Mouse (Mus musculus) CH12.LX (cell line): Measurements from ENCODE around the gene Grtp1. TPM values are rescaled to one million over a fixed set of nuclear protein-coding genes. Genes with fewer than 3 reads are reported as not detected.

ENCODE experiments used
- DNase-seq: peaks from one replicate; pipeline ENCODE4 v3.0.0-alpha.2; 2013; ENCODE audit errors: extremely low read depth
- H3K27ac ChIP-seq: 2 replicates; pipeline ENCODE4 v1.5.1; 2012; ENCODE audit warnings: low read depth, mild to moderate bottlenecking, control low read depth, moderate library complexity; ENCODE audit not compliant: insufficient read depth
- H3K27me3 ChIP-seq: replicated peaks from 2 replicates; pipeline ENCODE3; 2012; ENCODE audit warnings: inconsistent platforms
- H3K36me3 ChIP-seq, 2 experiments: replicated peaks in 1 of 2; 2 replicates each; pipeline versions ENCODE3 to v1.6.1; 2012; ENCODE audit warnings: inconsistent platforms in 1 of 2, low read length in 1 of 2, mild to moderate bottlenecking in 1 of 2, mixed read lengths in 1 of 2, moderate library complexity in 1 of 2; ENCODE audit not compliant: control insufficient read depth in 1 of 2, insufficient read depth in 1 of 2
- H3K4me1 ChIP-seq, 2 experiments: 2 replicates each; pipeline ENCODE4 v1.6.1; 2012; ENCODE audit warnings: inconsistent platforms in 1 of 2, moderate library complexity in 1 of 2; ENCODE audit not compliant: insufficient read depth in 2 of 2, control insufficient read depth in 1 of 2
- H3K4me2 ChIP-seq: 2 replicates; pipeline ENCODE4 v1.6.1; 2012; ENCODE audit warnings: low read depth, mild to moderate bottlenecking, control low read depth; ENCODE audit not compliant: poor library complexity, insufficient read depth, severe bottlenecking
- H3K4me3 ChIP-seq, 3 experiments: fragments of 150-350 bp in 1 of 3; sonication (generic) in 1 of 3; replicated peaks in 1 of 3; 2 replicates each; pipeline versions ENCODE3 to v1.5.1; 2011 to 2012; ENCODE audit warnings: low read depth in 2 of 3, low read length in 2 of 3, mild to moderate bottlenecking in 2 of 3, moderate library complexity in 2 of 3, control low read depth in 1 of 3, improper control_type of control experiment in 1 of 3, inconsistent platforms in 1 of 3, mixed read lengths in 1 of 3; ENCODE audit not compliant: poor library complexity in 1 of 3
- H3K79me2 ChIP-seq: replicated peaks from 2 replicates; pipeline ENCODE4 v1.6.1; 2012; ENCODE audit warnings: mild to moderate bottlenecking, moderate library complexity; ENCODE audit not compliant: control insufficient read depth, poor library complexity, insufficient read depth, severe bottlenecking; ENCODE audit errors: extremely low read depth
- H3K9ac ChIP-seq: 2 replicates; pipeline ENCODE4 v1.6.1; 2012; ENCODE audit warnings: low read depth, mild to moderate bottlenecking, control low read depth, moderate library complexity; ENCODE audit not compliant: insufficient read depth
- H3K9me3 ChIP-seq: replicated peaks from 2 replicates; pipeline ENCODE3; 2012; ENCODE audit warnings: low read length, inconsistent platforms, mixed read lengths
- BHLHE40 ChIP-seq: IDR thresholded peaks from 2 replicates; pipeline ENCODE4 v1.6.1; 2011; ENCODE audit warnings: mild to moderate bottlenecking, low read depth, low read length, improper control_type of control experiment
- CHD1 ChIP-seq: IDR thresholded peaks from 2 replicates; pipeline ENCODE4 v1.6.1; 2012; ENCODE audit warnings: low read depth, low read length, improper control_type of control experiment, inconsistent platforms
- CTCF ChIP-seq, 2 experiments: IDR thresholded peaks in 1 of 2; conservative IDR thresholded peaks in 1 of 2; 2 replicates each; pipeline ENCODE4 v1.5.1; 2011 to 2012; ENCODE audit warnings: low read depth in 2 of 2, low read length in 2 of 2, improper control_type of control experiment in 1 of 2, inconsistent platforms in 1 of 2, mild to moderate bottlenecking in 1 of 2, moderate library complexity in 1 of 2
- E2F4 ChIP-seq: IDR thresholded peaks from 2 replicates; pipeline ENCODE4 v1.6.1; 2011; ENCODE audit warnings: low read depth, low read length, improper control_type of control experiment; ENCODE audit not compliant: insufficient replicate concordance
- ETS1 ChIP-seq: conservative IDR thresholded peaks from 2 replicates; pipeline ENCODE4 v1.6.1; 2012; ENCODE audit warnings: low read depth, mild to moderate bottlenecking, inconsistent platforms, low read length, improper control_type of control experiment, moderate library complexity
- IRF4 ChIP-seq: IDR thresholded peaks from 2 replicates; pipeline ENCODE4 v1.6.1; 2014; ENCODE audit warnings: low read depth, mild to moderate bottlenecking, inconsistent platforms, low read length, improper control_type of control experiment
- JUN ChIP-seq: IDR thresholded peaks from 2 replicates; pipeline ENCODE4 v1.6.1; 2011; ENCODE audit warnings: low read depth, mild to moderate bottlenecking, low read length, improper control_type of control experiment, moderate library complexity; ENCODE audit not compliant: insufficient read depth
- KAT2A ChIP-seq: IDR thresholded peaks from 2 replicates; pipeline ENCODE4 v1.6.1; 2012; ENCODE audit warnings: low read length, improper control_type of control experiment, inconsistent platforms; ENCODE audit not compliant: insufficient replicate concordance
- MAX ChIP-seq: IDR thresholded peaks from 2 replicates; pipeline ENCODE4 v1.6.1; 2011; ENCODE audit warnings: low read length, improper control_type of control experiment
- MEF2A ChIP-seq: IDR thresholded peaks from 2 replicates; pipeline ENCODE4 v1.6.1; 2014; ENCODE audit warnings: low read depth, mild to moderate bottlenecking, inconsistent platforms, low read length, improper control_type of control experiment, borderline replicate concordance
- MXI1 ChIP-seq: IDR thresholded peaks from 2 replicates; pipeline ENCODE4 v1.6.1; 2011; ENCODE audit warnings: mild to moderate bottlenecking, low read depth, low read length, improper control_type of control experiment
- NELFE ChIP-seq: IDR thresholded peaks from 2 replicates; pipeline ENCODE4 v1.6.1; 2011; ENCODE audit warnings: low read depth, low read length, improper control_type of control experiment
- PAX5 ChIP-seq: IDR thresholded peaks from 2 replicates; pipeline ENCODE4 v1.6.1; 2012; ENCODE audit warnings: low read length, inconsistent platforms, mixed read lengths
- POLR2A ChIP-seq: IDR thresholded peaks from 2 replicates; pipeline ENCODE4 v1.6.1; 2011; ENCODE audit warnings: low read depth, mild to moderate bottlenecking, improper control_type of control experiment, low read length
- POLR2AphosphoS2 ChIP-seq: IDR thresholded peaks from 2 replicates; pipeline ENCODE4 v1.6.1; 2011; ENCODE audit warnings: low read depth, low read length, improper control_type of control experiment
- TBP ChIP-seq: conservative IDR thresholded peaks from 2 replicates; pipeline ENCODE4 v1.6.1; 2011; ENCODE audit warnings: low read depth, low read length, improper control_type of control experiment
- USF1 ChIP-seq: IDR thresholded peaks from 2 replicates; pipeline ENCODE4 v1.6.1; 2014; ENCODE audit warnings: low read depth, mild to moderate bottlenecking, inconsistent platforms, low read length, improper control_type of control experiment
- ZMIZ1 ChIP-seq: IDR thresholded peaks from 2 replicates; pipeline ENCODE4 v1.6.1; 2012; ENCODE audit warnings: low read depth, mild to moderate bottlenecking, inconsistent platforms, low read length, improper control_type of control experiment
- dilution Hi-C: fragments of 300-500 bp; cut with MboI; formaldehyde crosslinking; loops from 2 replicates; pipeline ENCODE4 v1.14.3; 2020; ENCODE audit warnings: low sequenced_read_pairs; ENCODE audit not compliant: extremely low pct_unique_long_range_greater_than_20kb, extremely low pct_ligation_motif_present
- in situ Hi-C: fragments of 300-500 bp; cut with MboI; formaldehyde crosslinking; loops from 3 replicates; pipeline ENCODE4 v1.14.3; 2019; ENCODE audit warnings: low sequenced_read_pairs, low pct_ligation_motif_present, low pct_unique_long_range_greater_than_20kb, mixed read lengths
- polyA plus RNA-seq: library from polyadenylated mRNA; unstranded; fragments of >175 nt; gene quantifications from 2 replicates; pipeline ENCODE4 v1.2.1, GENCODE M21; 2012; ENCODE audit warnings: low read depth; ENCODE audit not compliant: insufficient read length
- total RNA-seq, 2 experiments: library from RNA; depleted of rRNA; stranded (reverse); fragments of 300-350 nt in 1 of 2; fragments of >200 nt in 1 of 2; gene quantifications; 2 replicates each; pipeline ENCODE4 v1.2.3; 2012 to 2014

Grtp1 gene
- total and polyA plus RNA-seq, 3 experiments, result 0.04 to 0.13 TPM; not detected in 1

DNA sequence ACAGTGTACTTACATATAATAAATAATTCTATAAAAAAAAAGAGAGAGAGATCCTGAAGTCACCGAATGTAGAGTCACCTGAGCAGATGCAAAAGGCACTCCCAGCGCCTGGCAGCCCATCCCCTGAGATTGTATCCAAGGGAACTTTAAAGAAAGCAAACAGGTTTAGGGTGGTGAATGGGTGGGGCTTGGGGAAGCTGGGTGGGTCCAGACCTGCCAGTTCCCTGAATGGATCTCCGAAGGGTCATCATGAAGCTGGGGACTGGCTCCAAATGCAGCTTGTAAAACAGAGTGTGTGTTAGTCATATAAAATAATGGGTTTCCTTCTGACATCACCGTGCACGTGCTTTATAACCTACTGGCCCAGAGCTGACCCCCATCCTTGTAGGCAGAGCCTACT is 5.9 kb upstream of the Grtp1 start:
- H3K4me1 ChIP-seq, result peaks cover 2 to 9% of the 10 kb centered on the region in 2 experiments; a peak in 2 of 4 replicates
- DNase-seq, result no peak
- H3K9me3 ChIP-seq, result peaks cover 11% of the 10 kb centered on the region
- no peak overlapping the region for H3K4me3 ChIP-seq
- peaks cover 88% of the 10 kb centered on the region for H3K27me3 ChIP-seq
- no peak overlapping the region for H3K4me2 ChIP-seq
- H3K9ac ChIP-seq, result no peak overlapping the region
- dilution Hi-C loops (no loop called here), in situ Hi-C loops (loop anchor here (25.0 kb wide), 1 partner anchor 219 kb away; no protein-coding TSS in a partner anchor)
- H3K79me2 ChIP-seq, result no peaks in the 10 kb centered on the region
- H3K36me3 ChIP-seq, result no peaks in the 10 kb centered on the region
- H3K27ac ChIP-seq, result no peak overlapping the region
- no peak for TF ChIP-seq E2F4
- TF ChIP-seq KAT2A, result no peak

DNA sequence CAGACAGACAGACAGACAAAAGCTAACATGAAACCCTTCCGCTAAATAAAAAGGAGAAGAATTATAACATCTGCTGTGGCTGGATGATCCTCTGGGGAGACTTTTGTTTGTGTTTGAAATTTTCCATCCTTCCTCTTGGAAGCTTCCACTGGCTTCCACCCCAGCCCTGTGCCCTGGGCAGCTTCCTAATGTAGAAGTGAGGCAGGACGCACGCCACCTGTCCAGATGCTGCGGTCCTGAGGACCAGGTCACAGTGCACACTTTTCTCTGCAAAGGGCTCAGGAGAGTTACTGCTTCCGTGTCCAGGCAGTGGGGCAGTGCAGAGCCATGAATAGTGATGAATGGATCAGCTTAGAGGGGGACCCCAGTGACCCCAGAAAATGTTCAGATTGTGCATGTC is 4.9 kb upstream of the Grtp1 start:
- H3K9ac ChIP-seq, result no peak overlapping the region
- peaks cover 2 to 9% of the 10 kb centered on the region in 2 experiments; a peak in 2 of 4 replicates for H3K4me1 ChIP-seq
- H3K4me2 ChIP-seq, result no peak overlapping the region
- in situ Hi-C loops, result loop anchor here (25.0 kb wide), 1 partner anchor 218 kb away; no protein-coding TSS in a partner anchor
- no peaks in the 10 kb centered on the region for H3K79me2 ChIP-seq
- TF ChIP-seq CTCF (conservative IDR thresholded peaks at IDR 0.05 in 1 of 2, IDR thresholded peaks at IDR 0.05 in 1 of 2; ENCODE audit: low read depth in 2 of 2, low read length in 2 of 2), result no peak
- no peak for TF ChIP-seq MEF2A
- no peak for TF ChIP-seq IRF4
- TF ChIP-seq NELFE, result no peak
- TF ChIP-seq POLR2A, result no peak
- H3K9me3 ChIP-seq, result peaks cover 11% of the 10 kb centered on the region
- no peak for DNase-seq
- peaks cover 86% of the 10 kb centered on the region for H3K27me3 ChIP-seq
- H3K4me3 ChIP-seq, result no peak overlapping the region
- dilution Hi-C loops, result no loop called here
- no peak overlapping the region for H3K27ac ChIP-seq
- no peaks in the 10 kb centered on the region for H3K36me3 ChIP-seq

DNA sequence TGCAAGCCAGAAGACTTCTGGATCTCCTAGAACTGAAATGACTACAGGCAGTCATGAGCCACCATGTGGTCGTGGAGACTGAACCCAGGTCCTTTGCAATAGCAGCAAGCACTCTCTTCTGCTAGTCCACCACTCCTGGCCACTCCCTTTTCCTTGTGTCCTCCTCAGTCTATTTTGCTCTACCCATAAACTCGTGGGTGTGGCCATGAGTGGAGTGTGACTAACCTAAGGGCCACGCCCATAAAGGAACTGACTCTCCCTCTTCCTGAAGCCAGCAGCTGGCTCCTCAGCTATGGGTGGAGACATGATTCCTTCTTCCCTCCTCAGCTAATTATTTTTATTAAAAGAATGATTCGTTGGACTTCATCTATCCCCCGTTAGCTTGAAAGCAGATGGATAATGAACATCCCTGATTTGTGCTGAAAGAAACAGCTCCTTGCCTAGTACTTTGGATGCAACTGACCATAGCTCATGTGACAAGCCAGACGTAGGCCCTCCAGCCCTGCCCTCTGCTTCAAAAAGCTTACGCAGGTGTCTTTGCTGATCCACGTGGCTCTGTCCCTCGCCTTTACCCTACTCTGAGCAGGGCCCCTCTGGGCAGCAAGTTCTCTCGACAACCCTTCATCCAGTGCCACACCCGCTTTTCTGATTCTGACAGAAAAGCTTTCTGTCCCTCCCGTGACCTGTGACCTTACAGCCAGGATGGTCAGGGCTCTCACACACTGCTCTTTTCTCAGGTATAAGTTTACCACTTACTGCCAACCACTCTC is 4.1 kb upstream of the Grtp1 start:
- Histone ChIP-seq H3K9ac (no peak overlapping the region), H3K27me3 (peaks cover 85% of the 10 kb centered on the region), H3K36me3 (no peaks in the 10 kb centered on the region), H3K4me3 (no peak overlapping the region), H3K4me1 (peaks cover 1 to 9% of the 10 kb centered on the region in 2 experiments; a peak in 2 of 4 replicates), H3K79me2 (no peaks in the 10 kb centered on the region), H3K4me2 (no peak overlapping the region), H3K27ac (no peak overlapping the region), H3K9me3 (peaks cover 11% of the 10 kb centered on the region)
- in situ Hi-C loops (loop anchor here (25.0 kb wide), 1 partner anchor 217 kb away; no protein-coding TSS in a partner anchor), dilution Hi-C loops (no loop called here)
- TF ChIP-seq JUN (no peak), CHD1 (no peak), USF1 (no peak), TBP (no peak), MXI1 (no peak), ETS1 (no peak), PAX5 (no peak), ZMIZ1 (no peak), POLR2AphosphoS2 (no peak), MAX (no peak), BHLHE40 (no peak)
- no peak for DNase-seq
